Mouse (Mus musculus): ENCODE measurements around the gene Uba52. TPM values are rescaled to one million over a fixed set of nuclear protein-coding genes. Genes with fewer than 3 reads are reported as not detected.

The Uba52 gene
- polyA plus RNA-seq, 1 experiment, result 768 TPM

GRCm38 (mm10) chr8:70477269-70477982, 33.2 kb downstream of the Uba52 start:
- Histone ChIP-seq H3K4me3 (ENCODE audit: control insufficient read depth, low read depth, low read length) (peak overlapping the region; percentile 88), H3K36me3 (ENCODE audit: control insufficient read depth, insufficient read depth, low read length) (no peaks in the 10 kb centered on the region), H3K27ac (ENCODE audit: control insufficient read depth, insufficient read depth, low read depth, low read length) (peak overlapping the region; percentile 54), H3K4me1 (ENCODE audit: control insufficient read depth, insufficient read depth, low read length) (peaks cover 18% of the 10 kb centered on the region), H3K27me3 (ENCODE audit: control insufficient read depth, insufficient read depth, low read length) (no peaks in the 10 kb centered on the region)
- TF ChIP-seq POLR2A (IDR thresholded peaks at IDR 0.05; ENCODE audit: control insufficient read depth, low read depth, low read length) (no peak), CTCF (IDR thresholded peaks at IDR 0.05; ENCODE audit: control insufficient read depth, insufficient read depth, insufficient replicate concordance, low read depth, low read length) (no peak)

- no peaks in the 10 kb centered on the region for H3K36me3 ChIP-seq (ENCODE audit: control insufficient read depth, insufficient read depth, low read length)
- H3K27ac ChIP-seq (ENCODE audit: control insufficient read depth, insufficient read depth, low read depth, low read length), result peak within 1 kb of the TSS; percentile 85
- peak within 1 kb of the TSS; percentile 88 for H3K4me3 ChIP-seq (ENCODE audit: control insufficient read depth, low read depth, low read length)
- peaks cover 18% of the 10 kb centered on the region for H3K4me1 ChIP-seq (ENCODE audit: control insufficient read depth, insufficient read depth, low read length)
- no peak for TF ChIP-seq CTCF (IDR thresholded peaks at IDR 0.05; ENCODE audit: control insufficient read depth, insufficient read depth, insufficient replicate concordance, low read depth, low read length)
- no peak for TF ChIP-seq POLR2A (IDR thresholded peaks at IDR 0.05; ENCODE audit: control insufficient read depth, low read depth, low read length)
- no peaks in the 10 kb centered on the region for H3K27me3 ChIP-seq (ENCODE audit: control insufficient read depth, insufficient read depth, low read length)
Observed at GRCm38 (mm10) chr8:70476333-70477268, 34.0 kb downstream of the Uba52 start, which contains the start of gene Klhl26. Klhl26 (minus strand) TSS chr8:70476968.

DNA sequence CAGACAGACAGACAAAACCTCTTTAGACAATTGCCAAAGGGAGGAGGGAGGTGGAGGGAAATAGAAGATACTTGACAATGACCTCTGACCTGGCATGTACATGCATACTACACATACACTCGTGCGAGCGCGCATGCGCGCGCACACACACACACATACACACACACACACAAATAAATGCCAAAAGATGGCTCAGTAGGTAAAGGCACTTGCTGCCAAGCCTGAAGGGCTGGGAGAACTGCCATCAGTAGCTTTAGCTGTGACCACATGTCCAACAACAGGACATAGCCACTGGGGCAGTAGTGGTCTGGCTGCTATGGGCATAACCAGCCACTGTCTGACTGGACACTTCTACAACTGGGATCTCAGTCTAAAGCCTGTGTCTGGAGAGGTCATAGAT, 38.7 kb downstream of the Uba52 start:
- Histone ChIP-seq H3K27me3 (ENCODE audit: control insufficient read depth, insufficient read depth, low read length) (no peaks in the 10 kb centered on the region), H3K4me1 (ENCODE audit: control insufficient read depth, insufficient read depth, low read length) (peaks cover 7% of the 10 kb centered on the region), H3K27ac (ENCODE audit: control insufficient read depth, insufficient read depth, low read depth, low read length) (no peak overlapping the region), H3K36me3 (ENCODE audit: control insufficient read depth, insufficient read depth, low read length) (no peaks in the 10 kb centered on the region), H3K4me3 (ENCODE audit: control insufficient read depth, low read depth, low read length) (no peak overlapping the region)
- TF ChIP-seq POLR2A (IDR thresholded peaks at IDR 0.05; ENCODE audit: control insufficient read depth, low read depth, low read length) (no peak), CTCF (IDR thresholded peaks at IDR 0.05; ENCODE audit: control insufficient read depth, insufficient read depth, insufficient replicate concordance, low read depth, low read length) (no peak)

DNA sequence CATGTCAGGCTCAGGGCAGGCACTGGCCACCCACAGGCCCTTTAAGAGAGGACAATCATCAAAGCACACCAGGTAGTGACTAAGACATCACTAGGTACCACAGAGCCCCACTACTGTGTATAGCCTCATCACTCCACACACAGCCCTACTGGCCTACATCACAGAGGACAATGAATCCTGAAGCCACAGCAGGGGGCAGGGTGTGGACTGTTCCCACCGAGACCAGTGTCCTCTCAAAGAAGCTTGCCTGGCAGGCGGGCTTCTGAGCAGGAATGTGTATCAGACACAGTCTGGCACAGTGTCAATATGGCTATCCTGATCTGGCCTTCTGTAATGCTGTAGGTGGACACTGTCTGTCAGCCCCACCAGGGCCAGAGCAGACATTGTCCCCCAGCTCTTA, 40.7 kb downstream of the Uba52 start:
- Histone ChIP-seq H3K4me3 (ENCODE audit: control insufficient read depth, low read depth, low read length) (no peak overlapping the region), H3K4me1 (ENCODE audit: control insufficient read depth, insufficient read depth, low read length) (peaks cover 2% of the 10 kb centered on the region), H3K27me3 (ENCODE audit: control insufficient read depth, insufficient read depth, low read length) (no peaks in the 10 kb centered on the region), H3K36me3 (ENCODE audit: control insufficient read depth, insufficient read depth, low read length) (no peaks in the 10 kb centered on the region), H3K27ac (ENCODE audit: control insufficient read depth, insufficient read depth, low read depth, low read length) (peak overlapping the region; percentile 44; the same call in 1 of the 2 replicates)
- TF ChIP-seq CTCF (IDR thresholded peaks at IDR 0.05; ENCODE audit: control insufficient read depth, insufficient read depth, insufficient replicate concordance, low read depth, low read length), result no peak
- TF ChIP-seq POLR2A (IDR thresholded peaks at IDR 0.05; ENCODE audit: control insufficient read depth, low read depth, low read length), result no peak

DNA sequence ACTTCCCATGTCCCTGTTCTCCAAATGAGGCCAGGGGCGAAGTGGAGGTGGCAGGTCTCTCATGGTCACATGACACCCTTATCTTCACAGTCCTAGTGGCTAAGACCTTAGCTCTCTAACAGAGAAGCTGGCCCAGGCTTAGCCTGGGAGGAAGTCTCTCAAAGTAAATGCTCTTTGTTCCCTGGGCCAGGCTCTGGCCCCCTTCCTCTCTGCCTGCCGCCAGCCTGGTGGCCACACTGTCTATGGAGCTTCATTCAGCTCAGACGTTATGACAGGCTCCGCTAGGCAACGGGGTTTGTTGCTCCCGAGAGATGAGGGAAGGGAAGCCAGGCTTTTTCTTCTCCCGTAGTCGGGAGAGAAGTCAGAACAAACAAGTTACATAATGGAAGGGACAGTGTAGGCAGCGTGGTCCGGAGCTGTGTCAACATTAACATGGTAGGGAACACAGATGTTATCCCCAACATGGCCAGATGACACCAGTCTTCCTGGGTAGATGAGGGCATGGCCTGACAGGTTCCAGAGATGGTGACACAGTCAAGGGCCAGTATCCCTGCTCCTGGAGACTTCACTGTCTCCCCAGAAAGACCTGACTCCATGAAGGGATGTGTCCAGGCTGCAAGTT, 41.2 kb downstream of the Uba52 start:
- no peaks in the 10 kb centered on the region for H3K27me3 ChIP-seq (ENCODE audit: control insufficient read depth, insufficient read depth, low read length)
- no peaks in the 10 kb centered on the region for H3K36me3 ChIP-seq (ENCODE audit: control insufficient read depth, insufficient read depth, low read length)
- H3K4me3 ChIP-seq (ENCODE audit: control insufficient read depth, low read depth, low read length), result no peak overlapping the region
- H3K27ac ChIP-seq (ENCODE audit: control insufficient read depth, insufficient read depth, low read depth, low read length), result peak overlapping the region; percentile 44
- TF ChIP-seq POLR2A (IDR thresholded peaks at IDR 0.05; ENCODE audit: control insufficient read depth, low read depth, low read length) (no peak), CTCF (IDR thresholded peaks at IDR 0.05; ENCODE audit: control insufficient read depth, insufficient read depth, insufficient replicate concordance, low read depth, low read length) (no peak)
- peaks cover 2% of the 10 kb centered on the region for H3K4me1 ChIP-seq (ENCODE audit: control insufficient read depth, insufficient read depth, low read length)

GRCm38 (mm10) chr8:70468733-70469132, 41.9 kb downstream of the Uba52 start:
- H3K36me3 ChIP-seq (ENCODE audit: control insufficient read depth, insufficient read depth, low read length), result no peaks in the 10 kb centered on the region
- H3K4me1 ChIP-seq (ENCODE audit: control insufficient read depth, insufficient read depth, low read length), result peaks cover 2% of the 10 kb centered on the region
- H3K4me3 ChIP-seq (ENCODE audit: control insufficient read depth, low read depth, low read length), result no peak overlapping the region
- TF ChIP-seq CTCF (IDR thresholded peaks at IDR 0.05; ENCODE audit: control insufficient read depth, insufficient read depth, insufficient replicate concordance, low read depth, low read length) (no peak), POLR2A (IDR thresholded peaks at IDR 0.05; ENCODE audit: control insufficient read depth, low read depth, low read length) (no peak)
- H3K27ac ChIP-seq (ENCODE audit: control insufficient read depth, insufficient read depth, low read depth, low read length), result no peak overlapping the region
- no peaks in the 10 kb centered on the region for H3K27me3 ChIP-seq (ENCODE audit: control insufficient read depth, insufficient read depth, low read length)

DNA sequence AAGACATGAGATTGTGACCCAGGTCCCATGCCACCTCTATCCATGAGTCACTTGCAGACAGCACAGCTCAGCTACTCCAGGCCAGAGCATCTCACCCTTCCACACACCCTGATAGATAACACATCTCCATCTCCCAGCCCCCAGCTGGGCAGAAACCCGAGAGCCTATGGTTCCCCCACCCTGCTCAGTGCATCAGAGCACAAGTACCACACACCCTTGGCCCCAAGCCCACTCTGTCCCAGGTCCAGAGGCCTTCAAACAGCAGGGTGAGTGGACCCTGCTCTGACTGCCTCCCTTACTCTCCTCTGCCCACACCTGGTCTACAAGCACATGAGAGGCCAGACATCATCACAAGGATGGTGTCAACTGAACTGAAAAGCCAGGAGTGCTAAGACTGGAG, 42.7 kb downstream of the Uba52 start:
- peaks cover 2% of the 10 kb centered on the region for H3K4me1 ChIP-seq (ENCODE audit: control insufficient read depth, insufficient read depth, low read length)
- H3K27me3 ChIP-seq (ENCODE audit: control insufficient read depth, insufficient read depth, low read length), result no peaks in the 10 kb centered on the region
- H3K4me3 ChIP-seq (ENCODE audit: control insufficient read depth, low read depth, low read length), result no peak overlapping the region
- H3K36me3 ChIP-seq (ENCODE audit: control insufficient read depth, insufficient read depth, low read length), result no peaks in the 10 kb centered on the region
- no peak overlapping the region for H3K27ac ChIP-seq (ENCODE audit: control insufficient read depth, insufficient read depth, low read depth, low read length)
- no peak for TF ChIP-seq POLR2A (IDR thresholded peaks at IDR 0.05; ENCODE audit: control insufficient read depth, low read depth, low read length)
- no peak for TF ChIP-seq CTCF (IDR thresholded peaks at IDR 0.05; ENCODE audit: control insufficient read depth, insufficient read depth, insufficient replicate concordance, low read depth, low read length)

All from testis, adult 2 months (tissue).